Mouse (Mus musculus) limb, embryonic 14.5 days (tissue): ENCODE results near the gene Fig4. TPM values are rescaled to one million over a fixed set of nuclear protein-coding genes. Genes with fewer than 3 reads are reported as not detected.

ENCODE experiments used
- ATAC-seq: fragments of 200-750 bp; cut with Nextera tagmentation; 2 replicates; pipeline ENCODE4 v1.8.0; 2017; ENCODE audit warnings: low read depth, moderate number of reproducible peaks, moderate TSS enrichment; ENCODE audit not compliant: low FRiP score
- DNase-seq: peaks from one replicate; pipeline ENCODE4 v3.0.0-alpha.2; 2015; ENCODE audit warnings: low spot score
- H3K27ac ChIP-seq: fragments of 300-500 bp; sonication (generic); replicated peaks from 2 replicates; pipeline ENCODE4 v1.5.1; 2014; ENCODE audit warnings: low read depth, mild to moderate bottlenecking, low read length, moderate library complexity, mixed read lengths
- H3K27me3 ChIP-seq: fragments of 300-500 bp; sonication (generic); 2 replicates; pipeline ENCODE4 v1.6.1; 2014; ENCODE audit warnings: low read length, mixed read lengths; ENCODE audit not compliant: control insufficient read depth, insufficient read depth
- H3K36me3 ChIP-seq: fragments of 300-500 bp; sonication (generic); 2 replicates; pipeline ENCODE4 v1.6.1; 2014; ENCODE audit warnings: mild to moderate bottlenecking, low read length, moderate library complexity, mixed read lengths; ENCODE audit not compliant: control insufficient read depth, insufficient read depth
- H3K4me1 ChIP-seq: fragments of 300-500 bp; sonication (generic); 2 replicates; pipeline ENCODE4 v1.6.1; 2014; ENCODE audit warnings: antibody characterized with exemption, low read length, mixed read lengths; ENCODE audit not compliant: control insufficient read depth, insufficient read depth
- H3K4me2 ChIP-seq: fragments of 300-500 bp; sonication (generic); replicated peaks from 2 replicates; pipeline ENCODE4 v1.6.1; 2014; ENCODE audit warnings: low read depth, mild to moderate bottlenecking, low read length, moderate library complexity; ENCODE audit not compliant: severe bottlenecking
- H3K4me3 ChIP-seq: fragments of 300-500 bp; sonication (generic); replicated peaks from 2 replicates; pipeline ENCODE4 v1.5.1; 2014; ENCODE audit warnings: low read length
- H3K9ac ChIP-seq: fragments of 300-500 bp; sonication (generic); 2 replicates; pipeline ENCODE4 v1.6.1; 2014; ENCODE audit warnings: mild to moderate bottlenecking, low read depth, low read length, moderate library complexity; ENCODE audit not compliant: severe bottlenecking
- H3K9me3 ChIP-seq: fragments of 300-500 bp; sonication (generic); 2 replicates; pipeline ENCODE4 v1.6.1; 2016; ENCODE audit warnings: low read length; ENCODE audit not compliant: control insufficient read depth
- POLR2A ChIP-seq: fragments of 200-500 bp; IDR thresholded peaks from 2 replicates; pipeline ENCODE4 v1.8.0; 2012; ENCODE audit warnings: inconsistent platforms, mild to moderate bottlenecking, moderate library complexity, borderline replicate concordance; ENCODE audit not compliant: insufficient read depth, insufficient read length; ENCODE audit errors: extremely low read depth
- WGBS: fragments of 180-500 bp; shearing (Covaris S2); extraction: QIAGEN DNeasy Blood & Tissue Kit; methylation state at CpG from one replicate; pipeline ENCODE4 v1.1.7; 2014; 5-methylcytosine and 5-hydroxymethylcytosine counted together
- polyA plus RNA-seq, 2 experiments: library from polyadenylated mRNA; depleted of rRNA in 1 of 2; stranded (reverse) in 1 of 2; unstranded in 1 of 2; fragments of >200 nt; fragmentation: Nextera tagmentation in 1 of 2; extraction: Ambion mirVana in 1 of 2; gene quantifications; 2 replicates each; pipeline versions ENCODE4 v1.2.1 to v1.2.3; 2012 to 2014

The Fig4 gene
- polyA plus RNA-seq, 2 experiments: 9.5 to 18.8 TPM

DNA sequence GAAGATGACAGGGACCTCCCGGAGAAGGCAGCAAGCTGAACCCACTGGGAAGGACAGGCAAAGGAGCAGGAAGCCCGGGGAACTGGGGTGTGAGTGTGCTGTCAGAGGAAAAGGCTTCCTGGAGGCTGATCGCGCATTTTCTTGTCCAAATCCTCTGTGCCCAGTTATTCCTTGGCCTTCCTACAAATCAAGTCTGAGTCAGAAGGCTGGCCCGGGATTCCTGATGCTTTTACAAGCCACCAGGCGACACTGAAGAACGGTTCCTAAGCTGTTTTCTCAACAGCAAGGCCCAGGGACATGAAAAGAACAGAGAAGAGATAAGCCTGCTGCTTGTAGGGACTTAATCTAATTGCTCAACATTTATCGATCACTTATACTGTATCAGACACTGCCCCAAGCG, 68.5 kb downstream of the Fig4 start:
- ATAC-seq: no peak
- Histone ChIP-seq H3K9ac (no peak overlapping the region), H3K36me3 (no peaks in the 10 kb centered on the region), H3K9me3 (no peaks in the 10 kb centered on the region), H3K4me3 (no peak overlapping the region), H3K27ac (no peak overlapping the region), H3K4me1 (no peaks in the 10 kb centered on the region), H3K27me3 (no peaks in the 10 kb centered on the region), H3K4me2 (no peak overlapping the region)
- 72% methylated on average over 9 of the region's 9 CpGs for WGBS
- DNase-seq: no peak
- no peak for TF ChIP-seq POLR2A

- H3K36me3 ChIP-seq: no peaks in the 10 kb centered on the region
- H3K4me1 ChIP-seq: no peaks in the 10 kb centered on the region
- ATAC-seq (no peak), DNase-seq (no peak)
- 88% methylated on average over 6 of the region's 6 CpGs for WGBS
- no peaks in the 10 kb centered on the region for H3K9me3 ChIP-seq
- H3K27me3 ChIP-seq: no peaks in the 10 kb centered on the region
- H3K9ac ChIP-seq: no peak overlapping the region
- no peak overlapping the region for H3K4me3 ChIP-seq
- H3K4me2 ChIP-seq: no peak overlapping the region
- TF ChIP-seq POLR2A: no peak
- H3K27ac ChIP-seq: no peak overlapping the region
These were observed 69.9 kb downstream of the Fig4 start for GRCm38 (mm10) chr10:41233140-41233539.

DNA sequence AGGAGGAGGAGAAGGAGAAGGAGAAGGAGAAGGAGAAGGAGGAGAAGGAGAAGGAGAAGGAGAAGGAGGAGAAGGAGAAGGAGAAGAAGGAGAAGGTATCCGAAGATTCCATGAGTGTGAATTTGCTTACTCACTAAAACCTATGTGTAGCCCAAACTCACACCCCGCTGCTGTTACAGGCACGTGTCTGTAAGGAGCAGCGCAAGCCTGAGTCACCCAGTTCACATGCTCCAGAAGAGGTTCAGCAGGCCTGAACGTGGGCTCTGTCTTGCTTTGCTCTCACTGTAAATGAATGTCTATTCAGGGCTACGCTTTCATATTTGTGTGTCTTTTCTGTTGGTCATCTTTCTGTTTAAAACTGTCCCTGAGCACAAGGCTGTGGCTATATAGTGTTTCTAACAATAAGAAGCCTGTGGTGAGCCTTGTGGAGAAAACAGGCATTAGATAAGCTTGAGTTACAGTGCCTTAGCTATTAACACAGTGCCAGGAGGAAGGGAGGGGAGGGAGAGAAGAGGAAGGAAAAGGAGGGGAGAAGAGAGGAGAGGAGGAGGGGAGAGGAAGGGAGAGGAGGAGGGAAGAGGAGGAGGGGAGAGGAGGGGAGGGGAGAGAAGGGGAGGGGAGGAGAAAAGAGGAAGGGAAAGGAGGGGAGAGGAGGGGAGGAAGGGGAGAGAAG, 71.8 kb downstream of the Fig4 start:
- no peaks in the 10 kb centered on the region for H3K36me3 ChIP-seq
- H3K9ac ChIP-seq: no peak overlapping the region
- H3K27me3 ChIP-seq: no peaks in the 10 kb centered on the region
- DNase-seq (no peak), ATAC-seq (no peak)
- no peak overlapping the region for H3K4me2 ChIP-seq
- H3K4me1 ChIP-seq: no peaks in the 10 kb centered on the region
- no peak for TF ChIP-seq POLR2A
- 82% methylated on average over 6 of the region's 6 CpGs for WGBS
- no peaks in the 10 kb centered on the region for H3K9me3 ChIP-seq
- H3K27ac ChIP-seq: no peak overlapping the region
- H3K4me3 ChIP-seq: no peak overlapping the region

DNA sequence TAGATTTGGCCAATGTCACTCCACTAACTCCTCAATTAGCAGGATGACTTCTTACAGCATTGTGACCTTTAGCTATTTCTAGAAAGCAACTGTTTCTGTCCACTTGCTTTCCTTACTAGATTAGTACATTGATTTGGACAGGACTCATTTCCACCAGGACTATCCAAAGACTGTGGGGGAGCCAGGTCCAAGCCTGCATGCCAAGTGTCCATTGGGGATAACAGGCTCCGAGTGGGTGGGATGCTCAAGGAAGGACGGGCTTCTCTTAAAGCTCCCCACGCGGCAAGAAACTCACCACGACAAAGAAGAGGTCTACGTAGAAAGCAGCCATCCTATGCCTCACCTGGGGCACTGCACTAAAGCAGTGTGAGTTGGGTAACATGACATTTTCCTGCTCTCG, 75.4 kb downstream of the Fig4 start:
- 85% methylated on average over 7 of the region's 7 CpGs for WGBS
- Histone ChIP-seq H3K9me3 (no peaks in the 10 kb centered on the region), H3K4me1 (no peaks in the 10 kb centered on the region), H3K4me2 (no peak overlapping the region), H3K4me3 (no peak overlapping the region), H3K36me3 (no peaks in the 10 kb centered on the region), H3K27me3 (no peaks in the 10 kb centered on the region), H3K9ac (no peak overlapping the region), H3K27ac (no peak overlapping the region)
- DNase-seq (no peak), ATAC-seq (no peak)
- TF ChIP-seq POLR2A: no peak

DNA sequence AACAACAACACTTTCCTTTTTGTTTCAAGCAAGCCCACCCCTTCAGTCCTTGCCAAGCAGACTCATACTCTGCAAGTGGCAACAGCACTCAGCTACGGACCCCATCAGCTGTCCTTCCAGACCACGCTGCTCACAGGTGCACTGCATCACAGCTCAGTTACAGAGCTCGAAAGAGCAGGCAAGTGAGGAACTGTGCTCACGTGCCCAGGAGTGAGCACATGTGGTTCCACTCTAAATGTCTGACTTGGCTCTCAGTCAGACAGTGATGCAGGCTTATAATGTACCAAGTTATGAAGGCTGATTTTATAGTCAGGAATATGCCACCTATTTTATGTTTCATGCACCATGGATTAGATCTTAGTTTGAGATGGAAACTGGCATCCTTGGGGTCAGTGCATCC, 79.6 kb downstream of the Fig4 start:
- H3K27ac ChIP-seq: no peak overlapping the region
- no peaks in the 10 kb centered on the region for H3K27me3 ChIP-seq
- no peak overlapping the region for H3K9ac ChIP-seq
- 35% methylated on average over 4 of the region's 4 CpGs for WGBS
- no peak for ATAC-seq
- H3K4me1 ChIP-seq: no peaks in the 10 kb centered on the region
- H3K4me3 ChIP-seq: no peak overlapping the region
- no peaks in the 10 kb centered on the region for H3K9me3 ChIP-seq
- no peak for TF ChIP-seq POLR2A
- H3K36me3 ChIP-seq: no peaks in the 10 kb centered on the region
- no peak overlapping the region for H3K4me2 ChIP-seq
- DNase-seq: no peak
